Mouse (Mus musculus) liver, embryonic 16.5 days (tissue): ENCODE measurements at regions not wholly inside any gene's neighbourhood (a gene's known extent, or its start where the extent isn't known, plus 50 kb on each side); places are given as distances from the start of the nearest gene placed in this dataset.

ENCODE experiments used
- ATAC-seq: fragments of 200-750 bp; cut with Nextera tagmentation; 2 replicates; pipeline ENCODE4 v1.8.0; 2017; ENCODE audit warnings: low read depth, mild to moderate bottlenecking, moderate number of reproducible peaks, moderate library complexity
- H3K27ac ChIP-seq: fragments of 300-500 bp; sonication (generic); 2 replicates; pipeline ENCODE4 v1.5.1; 2014; ENCODE audit warnings: mild to moderate bottlenecking, low read length
- H3K27me3 ChIP-seq: fragments of 300-500 bp; sonication (generic); 2 replicates; pipeline ENCODE4 v1.6.1; 2014; ENCODE audit warnings: low read depth, low read length, mixed read lengths; ENCODE audit not compliant: control insufficient read depth, insufficient read depth
- H3K36me3 ChIP-seq: fragments of 300-500 bp; sonication (generic); 2 replicates; pipeline ENCODE4 v1.6.1; 2014; ENCODE audit warnings: mild to moderate bottlenecking; ENCODE audit not compliant: control insufficient read depth, insufficient read depth
- H3K4me1 ChIP-seq: fragments of 300-500 bp; sonication (generic); 2 replicates; pipeline ENCODE4 v1.6.1; 2014; ENCODE audit warnings: low read depth, low read length, mixed read lengths; ENCODE audit not compliant: control insufficient read depth
- H3K4me2 ChIP-seq: fragments of 300-500 bp; sonication (generic); 2 replicates; pipeline ENCODE4 v1.6.1; 2014; ENCODE audit warnings: low read depth, low read length, mixed read lengths
- H3K4me3 ChIP-seq: fragments of 300-500 bp; sonication (generic); 2 replicates; pipeline ENCODE4 v1.5.1; 2014; ENCODE audit warnings: low read depth, mild to moderate bottlenecking, low read length
- H3K9ac ChIP-seq: fragments of 300-500 bp; sonication (generic); 2 replicates; pipeline ENCODE4 v1.6.1; 2014; ENCODE audit warnings: low read depth, low read length
- H3K9me3 ChIP-seq: fragments of 300-500 bp; sonication (generic); replicated peaks from 2 replicates; pipeline ENCODE4 v1.6.1; 2016; ENCODE audit warnings: low read length; ENCODE audit not compliant: control insufficient read depth
- WGBS: fragments of 180-500 bp; shearing (Covaris S2); extraction: QIAGEN DNeasy Blood & Tissue Kit; methylation state at CpG from one replicate; pipeline ENCODE4 v1.1.7; 2014; ENCODE audit not compliant: insufficient replicate concordance; 5-methylcytosine and 5-hydroxymethylcytosine counted together

DNA sequence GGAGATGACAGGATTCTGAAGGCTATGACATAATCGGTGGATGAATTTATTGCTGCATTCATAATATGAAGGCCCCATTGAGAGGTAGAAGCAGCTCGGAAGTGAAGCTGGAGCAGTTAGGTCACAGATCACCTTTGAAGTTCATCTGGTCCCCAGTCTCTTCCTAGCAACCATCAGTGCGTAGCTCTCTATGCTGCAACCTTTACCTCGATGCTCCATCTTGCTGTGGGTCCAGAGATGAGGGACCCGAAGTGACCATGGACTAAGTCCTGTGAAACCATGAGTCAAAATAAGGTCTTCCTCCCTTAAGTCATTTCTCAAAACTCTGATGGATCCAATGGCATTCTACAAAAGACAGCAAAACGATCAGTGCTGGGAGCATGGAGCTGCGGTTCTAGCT lies 196.2 kb downstream of the 3100002H09Rik start:
- Histone ChIP-seq H3K4me2 (no peak overlapping the region), H3K9ac (no peak overlapping the region), H3K4me3 (no peak overlapping the region), H3K27ac (no peak overlapping the region), H3K36me3 (no peaks in the 10 kb centered on the region), H3K27me3 (no peaks in the 10 kb centered on the region), H3K4me1 (no peaks in the 10 kb centered on the region), H3K9me3 (no peaks in the 10 kb centered on the region)
- no peak for ATAC-seq
- 66% methylated on average over 7 of the region's 7 CpGs for WGBS

DNA sequence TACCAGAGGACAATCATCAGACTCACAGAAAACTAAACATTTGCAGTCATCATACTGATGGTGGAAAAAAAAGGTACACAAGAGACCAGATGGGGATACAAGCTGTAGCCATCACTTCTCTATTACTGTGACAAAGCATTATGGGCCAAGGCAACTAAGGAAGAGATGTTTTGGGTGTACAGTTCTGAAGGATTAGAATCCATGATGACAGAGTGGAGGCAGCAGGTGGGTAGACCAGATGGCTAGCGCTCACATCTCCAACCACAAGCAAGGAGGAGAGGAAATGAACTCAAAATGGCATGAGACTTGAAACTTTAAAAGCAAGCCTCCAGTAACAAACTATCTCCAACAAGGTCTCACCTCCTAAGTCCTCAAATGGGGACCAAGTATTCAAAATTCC lies 201.3 kb downstream of the 3100002H09Rik start:
- no peaks in the 10 kb centered on the region for H3K36me3 ChIP-seq
- H3K9me3 ChIP-seq, result no peaks in the 10 kb centered on the region
- no peak overlapping the region for H3K4me2 ChIP-seq
- H3K27ac ChIP-seq, result no peak overlapping the region
- no peak for ATAC-seq
- no peaks in the 10 kb centered on the region for H3K4me1 ChIP-seq
- H3K27me3 ChIP-seq, result no peaks in the 10 kb centered on the region
- no peak overlapping the region for H3K4me3 ChIP-seq
- 65% methylated on average over 1 of the region's 1 CpGs for WGBS
- H3K9ac ChIP-seq, result no peak overlapping the region

- WGBS, result 57% methylated on average over 8 of the region's 8 CpGs
- no peaks in the 10 kb centered on the region for H3K9me3 ChIP-seq
- ATAC-seq, result no peak
- no peaks in the 10 kb centered on the region for H3K36me3 ChIP-seq
- no peaks in the 10 kb centered on the region for H3K4me1 ChIP-seq
- no peak overlapping the region for H3K4me3 ChIP-seq
- no peak overlapping the region for H3K4me2 ChIP-seq
- no peak overlapping the region for H3K9ac ChIP-seq
- no peak overlapping the region for H3K27ac ChIP-seq
- H3K27me3 ChIP-seq, result no peaks in the 10 kb centered on the region
Observed at GRCm38 (mm10) chr4:124402075-124402474, 208.5 kb downstream of the 3100002H09Rik start.

DNA sequence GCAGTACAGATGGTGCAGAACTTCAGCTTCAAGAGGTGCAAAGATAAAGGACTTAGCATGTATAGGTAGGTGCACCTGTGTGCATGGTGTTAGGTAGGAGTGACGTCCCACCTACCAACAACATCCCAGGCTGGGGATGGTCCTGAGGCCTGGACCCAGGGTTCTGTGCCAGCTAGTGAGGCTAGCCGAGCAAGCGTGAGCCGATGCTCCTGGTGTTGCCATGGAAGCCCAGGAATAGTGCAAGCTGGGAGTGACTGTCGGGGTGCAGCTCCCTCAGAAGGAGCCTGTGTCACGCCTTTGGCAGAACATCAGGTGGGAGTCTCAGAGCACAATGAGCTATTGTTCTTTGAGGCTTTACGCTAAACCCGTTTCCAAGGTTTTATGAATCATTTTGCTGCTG lies 209.9 kb downstream of the 3100002H09Rik start:
- H3K4me2 ChIP-seq, result no peak overlapping the region
- 67% methylated on average over 8 of the region's 8 CpGs for WGBS
- no peak for ATAC-seq
- H3K36me3 ChIP-seq, result no peaks in the 10 kb centered on the region
- no peak overlapping the region for H3K9ac ChIP-seq
- H3K4me3 ChIP-seq, result no peak overlapping the region
- H3K27ac ChIP-seq, result no peak overlapping the region
- no peaks in the 10 kb centered on the region for H3K9me3 ChIP-seq
- H3K4me1 ChIP-seq, result no peaks in the 10 kb centered on the region
- H3K27me3 ChIP-seq, result no peaks in the 10 kb centered on the region

- Histone ChIP-seq H3K9me3 (no peaks in the 10 kb centered on the region), H3K4me2 (no peak overlapping the region), H3K4me3 (no peak overlapping the region), H3K27ac (no peak overlapping the region), H3K36me3 (no peaks in the 10 kb centered on the region), H3K4me1 (no peaks in the 10 kb centered on the region), H3K9ac (no peak overlapping the region), H3K27me3 (no peaks in the 10 kb centered on the region)
- ATAC-seq, result no peak
- 61% methylated on average over 6 of the region's 6 CpGs for WGBS
Observed at GRCm38 (mm10) chr4:124400136-124400675, 210.4 kb downstream of the 3100002H09Rik start.

DNA sequence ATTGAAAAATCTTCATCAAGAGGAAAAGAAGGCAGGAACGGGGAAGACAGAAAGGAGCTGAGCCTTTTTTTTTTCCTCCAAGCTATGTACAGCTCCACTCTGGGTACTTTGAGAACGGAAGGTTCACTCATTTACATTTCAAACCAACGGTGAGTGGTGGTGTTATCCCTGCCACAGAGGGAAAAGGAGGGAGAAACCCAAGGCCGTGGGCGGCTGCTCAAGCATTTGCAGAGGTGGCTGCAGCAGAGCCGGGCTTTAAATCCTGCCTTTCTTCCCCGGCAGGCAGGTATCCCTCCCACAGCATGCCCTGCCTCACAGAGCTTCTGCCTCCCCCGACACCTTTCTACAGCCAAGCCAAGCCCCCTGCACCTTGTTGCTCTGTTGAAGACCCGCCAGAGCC lies 212.2 kb downstream of the 3100002H09Rik start:
- Histone ChIP-seq H3K4me1 (no peaks in the 10 kb centered on the region), H3K9me3 (no peaks in the 10 kb centered on the region), H3K9ac (no peak overlapping the region), H3K4me3 (no peak overlapping the region), H3K27ac (no peak overlapping the region), H3K27me3 (no peaks in the 10 kb centered on the region), H3K36me3 (no peaks in the 10 kb centered on the region), H3K4me2 (no peak overlapping the region)
- no peak for ATAC-seq
- WGBS, result 18% methylated on average over 9 of the region's 9 CpGs

DNA sequence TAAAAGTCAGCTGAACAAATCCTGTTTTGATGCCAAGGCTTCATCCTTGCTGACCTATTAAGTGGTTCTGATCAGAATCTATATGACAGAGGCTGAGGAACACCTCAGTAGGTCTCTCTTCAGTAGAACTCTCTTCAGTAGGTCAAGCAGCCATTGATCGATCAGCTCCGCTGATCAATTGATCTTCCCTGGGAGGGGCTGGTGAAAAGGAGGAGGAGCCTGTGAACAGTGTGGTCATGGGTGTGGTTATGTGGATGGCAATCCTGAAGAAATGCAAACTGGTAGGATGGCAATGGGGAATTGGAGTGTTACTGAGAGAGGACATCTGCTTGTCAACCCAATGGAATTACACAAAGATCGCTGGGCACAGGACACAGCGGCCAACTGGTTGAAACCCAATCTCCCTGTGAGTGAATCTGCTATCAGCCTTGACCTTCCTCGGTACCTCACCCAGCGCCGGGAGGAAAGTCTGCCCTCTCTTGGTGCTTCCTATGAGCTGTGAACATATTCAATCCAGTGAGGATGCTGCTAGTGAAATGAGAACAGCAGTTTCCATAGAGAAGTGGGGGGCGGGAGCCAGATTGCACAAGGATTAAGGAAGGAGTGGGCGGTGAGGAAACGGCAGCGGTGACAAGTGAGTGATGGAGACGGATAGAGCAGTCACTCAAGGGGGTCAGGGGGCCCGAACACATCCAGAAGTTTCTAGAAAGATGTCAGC lies 213.9 kb downstream of the 3100002H09Rik start:
- ATAC-seq, result no peak
- Histone ChIP-seq H3K27ac (no peak overlapping the region), H3K9me3 (no peaks in the 10 kb centered on the region), H3K4me3 (no peak overlapping the region), H3K4me2 (no peak overlapping the region), H3K9ac (no peak overlapping the region), H3K27me3 (no peaks in the 10 kb centered on the region), H3K36me3 (no peaks in the 10 kb centered on the region), H3K4me1 (no peaks in the 10 kb centered on the region)
- WGBS, result 41% methylated on average over 13 of the region's 13 CpGs

- Histone ChIP-seq H3K9me3 (no peaks in the 10 kb centered on the region), H3K4me1 (no peaks in the 10 kb centered on the region), H3K27ac (no peak overlapping the region), H3K36me3 (no peaks in the 10 kb centered on the region), H3K4me3 (no peak overlapping the region), H3K27me3 (no peaks in the 10 kb centered on the region), H3K9ac (no peak overlapping the region), H3K4me2 (no peak overlapping the region)
- WGBS, result 54% methylated on average over 7 of the region's 7 CpGs
- no peak for ATAC-seq
Observed at GRCm38 (mm10) chr4:124395966-124396395, 214.6 kb downstream of the 3100002H09Rik start.

GRCm38 (mm10) chr4:124395069-124395965 lies 215.3 kb downstream of the 3100002H09Rik start:
- Histone ChIP-seq H3K4me2 (no peak overlapping the region), H3K27me3 (no peaks in the 10 kb centered on the region), H3K27ac (no peak overlapping the region), H3K36me3 (no peaks in the 10 kb centered on the region), H3K4me3 (no peak overlapping the region), H3K9ac (no peak overlapping the region), H3K4me1 (no peaks in the 10 kb centered on the region), H3K9me3 (no peaks in the 10 kb centered on the region)
- ATAC-seq, result no peak
- 75% methylated on average over 14 of the region's 14 CpGs for WGBS
